Mouse (Mus musculus) 3T3-L1 (cell line): ENCODE measurements around the gene Prrt1.

Experiments
- DNase-seq: peaks from one replicate; pipeline ENCODE4 v3.0.0-alpha.2; 2015; ENCODE audit warnings: low read depth, low spot score

Prrt1 gene

DNA sequence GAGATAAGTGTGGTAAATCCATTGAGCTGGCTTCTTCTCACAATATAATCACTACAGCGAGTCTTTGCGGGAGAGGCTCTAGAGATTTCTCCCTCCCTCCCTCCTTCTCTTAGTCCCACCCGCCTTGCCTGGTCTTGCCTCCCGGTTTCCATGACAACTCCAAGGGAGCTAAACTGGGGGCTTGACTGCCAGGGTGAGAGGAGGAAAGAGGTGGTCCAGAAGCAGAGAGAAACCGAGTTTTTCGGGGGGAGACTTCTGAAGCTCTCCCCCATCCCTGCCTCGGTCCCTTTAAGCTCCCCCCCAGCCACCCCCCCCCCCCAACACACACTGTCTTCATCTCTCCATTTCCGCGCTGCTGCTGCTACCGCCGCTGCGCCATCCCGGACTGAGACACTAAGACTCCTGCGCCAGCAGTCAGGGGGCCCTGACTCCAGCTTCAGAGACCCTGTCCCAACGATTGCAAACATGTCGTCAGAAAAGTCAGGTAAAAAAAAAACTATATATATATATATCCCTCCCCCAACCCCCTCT, at the start of gene Prrt1:
Gene Prrt1, plus strand, starts transcription at position 313 of the 531 bp plus-strand sequence.
- DNase-seq = no peak

DNA sequence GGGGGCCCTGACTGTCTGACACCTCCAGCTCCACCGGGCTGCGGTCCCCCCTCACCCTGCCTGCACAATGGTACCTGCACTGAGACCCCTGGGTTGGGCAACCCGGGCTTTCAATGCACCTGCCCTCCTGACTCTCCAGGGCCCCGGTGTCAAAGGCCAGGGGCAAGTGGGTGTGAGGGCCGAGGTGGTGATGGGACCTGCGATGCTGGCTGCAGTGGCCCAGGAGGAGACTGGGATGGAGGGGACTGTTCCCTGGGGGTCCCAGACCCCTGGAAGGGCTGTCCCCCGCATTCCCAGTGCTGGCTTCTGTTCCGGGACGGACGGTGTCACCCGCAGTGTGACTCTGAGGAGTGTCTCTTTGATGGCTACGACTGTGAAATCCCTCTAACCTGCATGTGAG, 46.8 kb upstream of the Prrt1 start:
- DNase-seq = no peak

DNA sequence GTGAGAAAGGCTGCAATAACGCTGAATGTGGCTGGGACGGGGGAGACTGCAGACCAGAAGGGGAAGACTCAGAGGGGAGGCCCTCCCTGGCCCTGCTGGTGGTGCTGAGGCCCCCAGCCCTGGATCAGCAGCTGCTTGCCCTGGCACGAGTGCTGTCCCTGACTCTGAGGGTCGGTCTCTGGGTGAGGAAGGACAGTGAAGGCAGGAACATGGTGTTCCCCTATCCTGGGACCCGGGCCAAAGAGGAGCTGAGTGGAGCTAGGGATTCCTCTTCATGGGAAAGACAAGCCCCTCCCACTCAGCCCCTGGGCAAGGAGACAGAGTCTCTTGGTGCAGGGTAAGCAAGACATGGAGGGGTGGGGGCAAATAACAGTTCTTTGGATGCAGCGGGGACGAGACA, 45.9 kb upstream of the Prrt1 start:
- no peak for DNase-seq

DNA sequence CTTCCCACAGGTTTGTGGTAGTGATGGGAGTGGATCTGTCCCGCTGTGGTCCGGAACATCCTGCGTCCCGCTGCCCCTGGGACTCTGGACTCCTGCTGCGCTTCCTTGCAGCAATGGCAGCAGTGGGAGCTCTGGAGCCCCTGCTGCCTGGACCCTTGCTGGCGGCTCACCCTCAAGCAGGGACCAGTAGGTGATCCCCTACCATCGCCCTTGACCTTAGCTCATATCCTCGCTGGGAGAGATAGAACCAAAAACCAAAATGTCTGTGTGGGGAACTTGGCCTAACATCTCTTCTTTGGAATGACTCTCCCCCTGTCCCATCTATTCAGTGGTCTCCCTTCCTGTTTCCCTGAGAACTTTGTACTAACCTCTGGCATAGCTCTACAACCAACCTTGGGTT, 45.5 kb upstream of the Prrt1 start:
- no peak for DNase-seq

DNA sequence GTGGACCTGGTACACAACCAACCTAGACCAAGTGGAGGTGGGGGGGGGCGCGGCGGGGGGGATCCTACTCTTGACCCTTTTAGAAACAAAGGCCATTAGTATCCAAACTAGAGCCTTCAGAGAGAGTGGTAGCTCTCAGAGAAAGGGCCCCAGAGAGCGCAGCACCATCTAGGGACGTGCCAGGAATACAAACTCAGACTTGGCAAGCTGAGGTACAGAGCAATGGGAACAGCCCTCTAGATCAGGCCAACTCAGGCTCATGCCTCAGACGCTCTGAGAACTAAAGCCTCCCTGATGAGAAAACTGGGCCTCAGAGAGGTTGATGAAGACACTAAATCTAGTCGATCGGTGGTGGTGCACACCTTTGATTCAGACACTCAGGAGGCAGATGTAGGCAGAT, 44.2 kb upstream of the Prrt1 start:
- no peak for DNase-seq

DNA sequence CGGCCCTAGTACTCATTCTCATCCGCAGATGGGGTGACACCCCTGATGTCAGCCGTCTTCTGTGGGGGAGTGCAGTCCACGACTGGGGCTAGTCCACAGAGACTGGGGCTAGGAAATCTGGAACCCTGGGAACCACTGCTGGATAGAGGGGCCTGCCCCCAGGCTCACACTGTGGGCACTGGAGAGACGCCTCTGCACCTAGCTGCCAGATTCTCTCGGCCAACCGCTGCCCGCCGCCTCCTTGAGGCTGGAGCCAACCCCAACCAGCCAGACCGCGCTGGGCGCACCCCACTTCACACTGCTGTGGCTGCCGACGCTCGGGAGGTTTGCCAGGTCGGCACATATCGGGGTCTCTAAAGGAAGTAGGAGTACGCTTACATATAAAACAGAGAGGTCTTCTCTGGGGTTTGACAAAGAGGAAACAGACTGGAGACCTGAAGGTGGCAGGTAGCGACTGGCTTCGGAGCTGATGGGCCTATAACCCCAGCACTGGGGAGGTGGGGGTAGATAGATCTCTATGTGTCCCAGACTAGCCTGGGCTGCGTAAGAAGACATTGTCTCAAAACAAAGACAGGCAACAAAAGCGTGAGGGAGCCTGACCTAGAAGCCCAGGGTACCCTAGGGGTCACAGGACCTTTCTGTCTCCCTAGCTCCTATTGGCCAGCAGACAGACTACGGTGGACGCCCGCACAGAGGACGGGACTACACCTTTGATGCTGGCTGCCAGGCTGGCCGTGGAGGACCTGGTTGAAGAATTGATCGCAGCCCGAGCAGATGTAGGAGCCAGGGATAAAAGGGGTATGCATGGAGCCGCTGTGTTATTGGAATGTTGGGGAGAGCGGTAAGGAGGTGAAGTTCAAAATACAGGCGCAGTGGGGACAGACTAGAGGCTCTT, 43.2 kb upstream of the Prrt1 start:
- DNase-seq = no peak

DNA sequence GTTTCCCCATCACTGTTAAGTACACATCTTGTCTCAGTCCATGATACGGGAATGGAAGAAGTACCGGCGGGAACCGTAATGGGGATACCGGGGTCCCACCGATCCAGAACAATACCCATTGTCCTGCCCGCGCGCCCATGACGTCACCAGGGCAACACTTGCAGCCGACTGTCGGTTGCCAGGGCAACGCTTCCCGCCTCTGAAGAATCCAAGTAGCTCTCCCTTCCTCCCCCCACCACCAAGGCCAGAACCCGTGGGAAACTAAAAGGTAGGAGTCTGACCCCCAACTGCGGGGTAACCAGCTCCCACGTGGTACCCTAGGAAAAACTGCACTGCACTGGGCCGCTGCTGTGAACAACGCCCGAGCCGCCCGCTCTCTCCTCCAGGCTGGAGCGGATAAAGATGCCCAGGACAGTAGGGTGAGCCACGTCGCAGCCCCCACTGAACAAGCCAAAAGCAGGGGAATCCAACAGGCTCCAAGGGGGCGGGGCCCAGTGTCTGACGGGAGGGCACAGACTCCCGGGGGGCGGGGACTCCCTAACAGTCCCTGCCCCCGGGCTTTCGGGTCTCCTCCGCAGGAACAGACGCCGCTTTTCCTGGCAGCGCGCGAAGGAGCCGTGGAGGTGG, 42.4 kb upstream of the Prrt1 start:
- DNase-seq = peak; percentile 83

DNA sequence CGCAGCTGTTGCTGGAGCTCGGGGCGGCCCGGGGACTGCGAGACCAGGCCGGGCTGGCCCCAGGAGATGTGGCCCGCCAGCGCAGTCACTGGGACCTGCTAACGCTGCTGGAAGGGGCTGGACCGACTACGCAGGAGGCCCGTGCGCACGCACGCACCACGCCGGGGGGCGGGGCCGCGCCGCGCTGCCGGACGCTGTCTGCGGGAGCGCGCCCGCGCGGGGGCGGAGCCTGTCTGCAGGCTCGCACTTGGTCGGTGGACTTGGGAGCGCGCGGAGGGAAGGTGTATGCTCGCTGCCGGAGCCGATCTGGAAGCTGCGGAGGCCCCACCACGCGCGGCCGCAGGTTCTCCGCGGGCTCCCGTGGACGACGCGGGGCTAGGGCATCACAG, 41.9 kb upstream of the Prrt1 start:
- peak; percentile 89 for DNase-seq

DNA sequence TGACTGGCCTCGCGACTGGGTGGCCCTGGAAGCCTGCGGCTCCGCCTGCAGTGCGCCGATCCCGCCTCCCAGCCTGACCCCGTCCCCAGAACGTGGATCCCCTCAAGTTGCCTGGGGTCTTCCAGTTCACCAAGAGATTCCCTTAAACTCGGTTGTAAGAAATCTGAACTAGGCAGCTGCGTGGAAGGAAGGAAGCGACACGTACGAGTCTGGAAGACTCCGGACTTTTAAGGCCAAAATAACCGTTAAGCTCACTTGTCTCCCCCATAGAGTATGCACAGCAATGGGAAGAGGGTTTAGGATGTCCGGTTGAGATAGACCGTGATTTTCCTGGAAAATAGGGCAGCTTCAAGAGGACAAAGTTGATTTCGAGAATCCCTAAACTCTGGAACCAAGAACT, 41.5 kb upstream of the Prrt1 start:
- DNase-seq = peak; percentile 46

DNA sequence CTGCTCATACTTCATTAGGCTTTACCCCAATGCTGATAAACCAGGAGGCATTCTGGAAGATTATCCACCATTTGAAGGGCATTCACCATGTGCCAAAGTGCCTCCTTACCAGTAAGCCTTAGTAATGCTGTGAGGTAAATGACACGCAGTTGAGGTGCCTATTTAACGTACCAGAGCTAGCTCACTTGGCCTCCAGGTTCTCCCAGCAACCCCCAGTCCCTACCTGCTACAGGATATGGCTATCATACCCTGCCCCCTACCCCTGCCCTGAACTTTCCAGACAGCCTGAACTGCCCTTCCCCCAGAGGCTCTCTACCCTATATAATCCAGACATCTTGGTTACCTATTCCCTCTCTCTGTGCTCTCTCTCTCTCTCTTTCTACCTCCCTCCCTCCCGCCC, 40.6 kb upstream of the Prrt1 start:
- no peak for DNase-seq

DNA sequence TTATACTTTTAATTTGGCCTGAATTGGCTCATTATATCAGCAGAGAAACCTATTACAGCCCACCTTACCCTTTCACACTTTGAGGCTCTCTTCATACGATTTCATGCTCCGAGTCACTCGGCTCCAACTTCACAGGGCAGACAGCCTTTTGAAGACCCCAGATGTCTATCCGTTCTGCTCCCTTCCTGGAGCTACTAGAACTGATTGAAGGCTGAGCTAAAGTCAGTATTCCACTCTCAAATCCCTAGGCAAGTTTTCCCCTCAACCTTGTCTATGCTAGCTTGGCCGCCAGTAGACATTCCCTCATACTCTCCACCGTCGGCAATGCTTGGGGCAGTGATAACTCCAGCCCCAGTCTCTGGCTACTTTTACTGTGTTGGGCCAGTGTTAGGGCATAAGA, 40.1 kb upstream of the Prrt1 start:
- no peak for DNase-seq

DNA sequence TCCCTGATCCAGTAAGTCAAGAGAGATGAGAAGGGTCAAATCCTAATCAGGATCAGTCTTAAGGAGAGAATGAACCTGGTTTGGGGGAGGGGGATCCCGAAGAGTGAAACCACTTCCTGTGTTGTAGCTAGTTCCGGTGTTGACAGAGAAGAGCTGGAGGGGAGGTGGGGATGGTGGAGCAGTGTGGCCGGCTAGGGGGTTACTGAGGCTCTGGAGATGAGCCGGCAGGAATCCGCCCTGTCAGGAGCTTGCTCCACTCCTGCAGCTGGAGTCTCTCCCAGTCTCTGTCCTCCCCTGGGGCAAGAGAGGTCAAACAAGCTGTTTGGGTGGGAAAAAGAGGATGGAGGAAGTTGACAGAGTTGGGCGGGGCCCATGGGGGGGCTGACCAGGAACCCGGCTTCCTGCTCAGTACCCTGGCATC, 39.6 kb upstream of the Prrt1 start, which contains the start of gene Gpsm3:
Gene Gpsm3, plus strand, starts transcription at position 126 of the 421 bp plus-strand sequence.
- DNase-seq = peak; percentile 33

DNA sequence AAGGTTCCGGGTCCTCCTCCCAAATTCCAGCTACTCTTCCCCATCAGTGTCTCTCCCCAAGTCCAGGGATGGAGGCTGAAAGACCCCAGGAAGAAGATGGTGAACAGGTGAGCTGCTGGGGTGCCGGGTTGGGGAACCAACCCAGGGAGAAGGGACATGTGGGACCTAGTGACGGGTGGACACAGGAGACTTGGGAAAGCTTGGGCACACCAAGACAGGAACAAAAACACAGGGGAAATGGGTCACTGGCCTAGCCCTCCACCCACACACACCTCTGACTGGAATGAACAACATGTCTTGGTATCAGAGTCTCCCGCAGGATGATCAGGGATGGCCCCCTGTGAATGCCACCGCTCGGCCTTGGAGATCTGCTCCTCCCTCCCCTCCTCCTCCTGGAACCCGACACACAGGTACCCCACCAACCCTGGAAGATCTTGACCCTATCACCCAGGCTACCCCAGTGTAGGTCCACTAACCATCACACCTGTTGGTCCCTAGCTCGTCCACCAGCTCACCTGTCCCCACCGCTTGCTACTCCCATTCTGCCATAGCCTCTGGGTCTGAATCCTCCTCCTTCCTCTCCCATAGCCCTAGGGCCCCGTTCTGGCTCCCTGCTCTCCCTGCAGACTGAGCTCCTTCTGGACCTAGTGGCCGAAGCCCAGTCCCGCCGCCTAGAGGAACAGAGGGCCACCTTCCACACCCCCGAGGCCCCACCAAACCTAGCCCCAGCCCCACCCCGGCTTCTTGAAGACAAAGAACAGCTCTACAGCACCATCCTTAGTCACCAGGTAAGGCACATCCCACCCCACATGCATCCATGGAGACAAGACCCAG, 39.0 kb upstream of the Prrt1 start:
- no peak for DNase-seq

DNA sequence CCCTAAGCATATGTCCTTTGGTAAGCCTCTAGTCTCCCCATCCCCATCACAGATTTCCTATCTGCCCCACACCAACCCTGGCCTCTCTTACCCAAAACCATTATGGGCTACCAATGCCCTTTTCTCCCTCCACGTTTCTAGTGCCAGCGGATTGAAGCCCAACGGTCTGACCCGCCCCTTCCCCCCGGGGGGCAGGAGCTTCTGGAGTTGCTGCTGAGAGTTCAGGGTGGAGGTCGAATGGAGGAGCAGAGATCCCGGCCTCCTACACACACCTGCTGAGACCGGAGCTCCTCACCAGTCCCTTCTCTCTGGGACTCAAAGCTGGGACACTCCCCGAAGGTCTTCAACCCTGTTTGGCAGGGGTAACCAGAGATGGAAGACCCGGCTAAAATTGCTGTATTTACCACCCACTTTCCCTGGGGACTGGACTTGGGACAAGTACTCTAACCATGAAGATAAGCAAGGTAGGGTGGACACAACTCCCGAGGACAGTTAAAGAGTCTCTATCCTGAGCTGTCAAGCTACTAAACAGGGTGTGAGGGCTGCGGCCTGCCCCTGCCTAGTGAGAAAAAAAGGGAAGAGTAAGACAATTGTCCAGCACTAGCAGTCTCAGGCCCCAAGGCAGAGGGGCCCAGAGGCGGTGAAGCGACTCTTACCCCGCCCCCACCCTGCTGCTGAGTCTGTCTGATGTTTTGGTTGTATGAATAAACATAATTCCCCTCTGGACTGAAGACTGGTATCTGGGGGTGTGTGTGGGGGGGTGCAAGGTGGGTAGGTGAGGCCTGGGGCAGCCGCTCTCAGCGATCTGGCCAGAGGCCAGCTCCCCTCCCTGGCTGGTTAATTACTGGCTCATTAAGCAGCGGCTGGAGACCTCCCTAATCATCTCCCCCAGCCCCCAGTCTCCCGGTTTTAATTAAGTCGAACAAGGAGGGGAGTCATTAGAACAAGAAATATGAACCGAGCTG, 38.0 kb upstream of the Prrt1 start, which contains the start of gene Pbx2:
Gene Pbx2, plus strand, starts transcription at position 238 of the 965 bp plus-strand sequence.
- peak; percentile 42 for DNase-seq

DNA sequence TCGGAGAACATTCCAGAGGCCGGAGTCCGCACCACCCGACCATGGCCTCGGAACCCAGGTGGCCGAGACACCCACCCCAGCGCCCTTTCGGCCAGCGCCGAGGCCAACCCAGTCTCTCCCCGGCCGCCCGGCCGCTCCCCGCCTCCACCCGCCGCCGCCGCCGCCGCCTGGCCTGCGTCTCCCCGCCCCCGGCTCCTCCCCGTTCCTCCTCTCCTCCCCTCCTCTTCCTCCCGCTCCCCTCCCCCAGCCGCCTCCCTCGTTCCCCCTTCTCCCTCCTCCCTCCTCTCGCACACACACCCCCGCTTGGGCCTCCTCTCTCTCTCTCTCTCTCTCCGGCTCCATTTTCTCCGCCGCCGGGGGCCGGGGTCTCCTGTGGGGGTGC, 37.3 kb upstream of the Prrt1 start:
- peak; percentile 82 for DNase-seq

DNA sequence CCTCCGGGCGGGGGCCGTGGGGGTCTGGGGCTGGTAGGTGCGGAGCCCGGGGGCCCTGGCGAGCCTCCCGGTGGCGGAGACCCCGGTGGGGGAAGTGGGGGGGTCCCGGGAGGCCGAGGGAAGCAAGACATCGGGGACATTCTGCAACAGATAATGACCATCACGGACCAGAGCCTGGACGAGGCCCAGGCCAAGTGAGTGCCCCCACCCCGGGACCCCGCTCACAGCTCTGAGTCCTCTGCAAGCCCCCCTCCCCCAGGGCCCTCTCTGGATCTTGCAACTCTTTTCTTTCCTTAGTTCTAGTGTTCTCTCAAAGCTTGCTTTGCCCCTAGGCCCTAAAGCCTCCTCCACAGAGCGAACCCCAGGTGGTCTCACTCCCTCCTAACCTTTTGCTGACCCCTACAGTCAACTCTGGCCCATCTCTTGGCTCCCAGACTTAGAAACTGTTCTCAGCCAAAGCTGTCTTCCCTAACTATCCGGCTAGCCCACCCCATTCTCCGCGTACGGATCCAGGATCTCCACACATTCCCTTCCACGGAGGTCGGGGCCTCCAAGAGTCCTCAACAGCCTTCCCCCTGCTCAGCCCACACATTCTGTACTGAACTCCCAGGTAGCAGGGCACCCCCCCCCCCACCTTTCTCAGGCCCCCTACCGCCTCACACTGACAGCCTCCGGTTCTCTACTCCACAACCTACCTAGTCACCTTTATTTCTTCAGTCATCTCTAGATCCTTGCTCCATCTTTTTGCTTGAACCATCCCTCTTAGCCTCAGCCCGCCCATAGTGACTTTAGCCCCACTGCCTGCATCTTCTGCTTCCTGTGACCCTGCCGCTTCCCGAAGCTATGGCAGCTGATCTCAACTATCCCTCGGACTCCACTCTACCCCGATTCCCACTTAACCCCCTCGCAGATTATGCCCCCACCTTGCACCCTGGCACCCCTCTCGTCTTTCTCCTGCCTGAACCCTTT, 36.5 kb upstream of the Prrt1 start:
- peak; percentile 70 for DNase-seq

DNA sequence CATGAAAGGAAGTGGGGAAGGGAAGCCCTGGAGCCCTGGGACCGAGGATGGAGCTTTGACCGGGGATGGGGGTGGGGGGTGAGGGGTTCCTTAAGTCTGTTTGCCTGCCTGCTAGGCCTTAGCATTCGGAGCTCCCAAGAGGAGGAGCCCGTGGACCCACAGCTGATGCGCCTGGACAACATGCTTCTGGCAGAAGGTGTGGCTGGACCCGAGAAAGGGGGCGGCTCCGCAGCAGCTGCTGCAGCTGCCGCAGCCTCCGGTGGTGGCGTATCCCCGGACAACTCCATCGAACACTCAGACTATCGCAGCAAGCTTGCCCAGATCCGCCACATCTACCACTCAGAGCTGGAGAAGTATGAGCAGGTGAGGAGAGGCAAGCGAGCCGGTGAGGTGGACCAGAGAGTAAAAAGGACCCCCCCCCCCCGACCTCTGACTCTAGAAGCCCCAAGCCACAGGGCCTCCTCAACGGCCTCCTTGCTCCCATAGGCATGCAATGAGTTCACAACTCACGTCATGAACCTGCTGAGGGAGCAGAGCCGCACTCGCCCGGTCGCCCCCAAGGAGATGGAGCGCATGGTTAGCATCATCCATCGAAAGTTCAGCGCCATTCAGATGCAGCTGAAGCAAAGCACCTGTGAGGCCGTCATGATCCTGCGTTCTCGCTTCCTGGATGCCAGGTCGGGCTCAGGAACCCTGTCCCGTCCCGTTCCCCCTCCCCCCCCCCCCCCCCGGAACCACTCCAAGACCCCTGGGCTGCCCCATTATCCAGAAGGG, 35.4 kb upstream of the Prrt1 start:
- DNase-seq = peak; percentile 26

DNA sequence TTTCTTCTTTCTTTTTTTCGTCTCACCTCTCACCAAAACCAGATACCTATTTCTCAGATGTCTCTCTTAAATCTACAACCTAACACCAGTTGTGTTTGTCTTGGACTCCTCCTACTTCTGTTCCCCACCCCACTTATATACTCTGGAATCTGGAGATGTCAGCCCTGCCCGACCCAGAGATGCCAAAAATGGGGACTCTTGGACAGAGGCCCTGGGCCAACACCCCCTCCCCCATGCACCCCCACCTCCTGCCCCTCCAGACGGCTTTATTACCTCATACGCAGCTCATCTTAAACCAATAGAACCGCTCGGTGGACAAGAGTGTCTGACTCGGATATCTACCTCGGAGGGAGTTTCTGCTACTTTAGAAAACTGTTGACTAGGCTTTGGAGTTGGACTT, 33.2 kb upstream of the Prrt1 start:
- DNase-seq = no peak
